Mouse (Mus musculus): Measurements from ENCODE around the gene Defb18. TPM values are rescaled to one million over a fixed set of nuclear protein-coding genes. Genes with fewer than 3 reads are reported as not detected.

Defb18 gene
- polyA plus RNA-seq, 1 experiment = not detected

DNA sequence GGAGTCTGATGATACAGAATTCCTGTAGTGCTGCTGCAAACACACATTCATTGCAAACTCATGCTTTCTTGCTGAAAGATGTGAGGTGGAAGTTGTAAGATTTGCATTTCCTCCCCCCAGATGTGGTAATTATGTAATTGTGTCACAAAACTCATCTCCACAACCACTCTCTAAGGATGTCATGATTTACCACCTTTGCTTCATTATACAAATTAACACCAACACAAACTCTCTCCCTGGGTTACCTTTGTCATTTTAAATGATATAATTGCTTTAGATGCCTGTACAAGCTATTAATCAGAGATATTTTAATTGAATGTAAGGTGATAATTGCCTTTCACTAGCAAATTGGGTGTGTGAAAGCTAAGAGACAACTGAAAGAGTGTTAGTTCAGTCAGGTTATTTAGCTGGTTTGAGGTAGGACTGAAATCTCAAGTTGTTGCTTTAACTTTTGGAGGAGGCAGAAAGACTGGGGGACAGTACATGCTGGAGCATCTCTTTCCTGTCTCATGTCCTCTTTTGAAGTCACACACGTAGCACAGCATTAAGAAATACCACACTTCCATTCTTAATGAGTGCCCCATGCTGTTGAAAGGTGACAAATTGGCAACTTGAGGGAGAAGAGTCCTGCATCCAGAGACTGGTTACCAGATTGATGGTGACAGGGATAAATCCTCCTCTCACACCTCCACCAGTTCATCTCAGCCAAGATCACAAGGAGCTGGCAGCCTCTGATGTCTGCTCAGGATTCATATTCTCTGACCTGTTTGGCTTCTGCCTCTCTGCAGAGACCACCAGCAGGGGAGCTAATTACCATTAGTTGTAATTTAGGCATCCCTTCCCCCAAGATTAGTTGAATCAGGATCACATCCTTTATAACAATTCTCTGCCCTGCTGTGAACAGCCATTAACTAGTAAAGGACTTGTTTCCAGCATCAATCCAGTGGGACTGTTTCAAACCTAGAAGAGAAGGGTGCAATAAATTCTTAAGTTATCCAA, 46.2 kb downstream of the Defb18 start:
- H3K27me3 ChIP-seq (ENCODE audit: control insufficient read depth, insufficient read depth, low read length) = no peaks in the 10 kb centered on the region
- no peaks in the 10 kb centered on the region for H3K36me3 ChIP-seq (ENCODE audit: control insufficient read depth, insufficient read depth, low read length)
- no peak overlapping the region for H3K27ac ChIP-seq (ENCODE audit: insufficient read depth, low read length)
- no peak overlapping the region for H3K4me3 ChIP-seq (ENCODE audit: extremely low read depth, insufficient read depth, insufficient read length)
- no peak for DNase-seq (ENCODE audit: low read depth in 1 of 2, low spot score in 2 of 2)
- 34% methylated on average over 1 of the region's 1 CpGs for WGBS
- H3K4me1 ChIP-seq (ENCODE audit: control insufficient read depth, insufficient read depth, insufficient read length) = no peaks in the 10 kb centered on the region
- TF ChIP-seq CTCF (IDR thresholded peaks at IDR 0.05; ENCODE audit: extremely low read depth, insufficient read depth, insufficient read length, insufficient replicate concordance) = no peak
- TF ChIP-seq POLR2A (IDR thresholded peaks at IDR 0.05; ENCODE audit: low read depth, low read length) = no peak

Other genes with a start within 250 kb of the Defb18 start
- not detected in 2 replicates for gene Crisp4, start 91.5 kb downstream of the Defb18 start, polyA plus RNA-seq (2012; rRNA removed)
- not detected in 2 replicates for gene Defb41, start 27.7 kb upstream of the Defb18 start, polyA plus RNA-seq (2012; rRNA removed)

All from spleen, adult 2 months (tissue).